Mouse (Mus musculus) midbrain, embryonic 14.5 days (tissue): ENCODE measurements around the gene Ttc37. TPM values are rescaled to one million over a fixed set of nuclear protein-coding genes. Genes with fewer than 3 reads are reported as not detected.

ENCODE experiments used
- ATAC-seq: fragments of 200-750 bp; cut with Nextera tagmentation; 2 replicates; pipeline ENCODE4 v1.8.0; 2017; ENCODE audit warnings: moderate number of reproducible peaks, moderate library complexity; ENCODE audit not compliant: low FRiP score, low TSS enrichment
- DNase-seq: peaks from one replicate; pipeline ENCODE4 v3.0.0-alpha.2; 2015
- H3K27ac ChIP-seq: fragments of 300-500 bp; sonication (generic); replicated peaks from 2 replicates; pipeline ENCODE4 v1.5.1; 2014; ENCODE audit warnings: mild to moderate bottlenecking, low read depth, low read length, moderate library complexity
- H3K27me3 ChIP-seq: fragments of 300-500 bp; sonication (generic); 2 replicates; pipeline ENCODE4 v1.6.1; 2014; ENCODE audit warnings: low read length, control low read depth, mixed read lengths; ENCODE audit not compliant: control insufficient read depth, insufficient read depth
- H3K36me3 ChIP-seq: fragments of 300-500 bp; sonication (generic); 2 replicates; pipeline ENCODE4 v1.6.1; 2014; ENCODE audit warnings: low read length, control low read depth; ENCODE audit not compliant: control insufficient read depth, insufficient read depth
- H3K4me1 ChIP-seq: fragments of 300-500 bp; sonication (generic); 2 replicates; pipeline ENCODE4 v1.6.1; 2014; ENCODE audit warnings: mild to moderate bottlenecking, antibody characterized with exemption, low read length, control low read depth; ENCODE audit not compliant: control insufficient read depth, insufficient read depth
- H3K4me2 ChIP-seq: fragments of 300-500 bp; sonication (generic); 2 replicates; pipeline ENCODE4 v1.6.1; 2014; ENCODE audit warnings: mild to moderate bottlenecking, low read length, moderate library complexity
- H3K4me3 ChIP-seq: fragments of 300-500 bp; sonication (generic); replicated peaks from 2 replicates; pipeline ENCODE4 v1.5.1; 2014; ENCODE audit warnings: low read depth, low read length
- H3K9ac ChIP-seq: fragments of 300-500 bp; sonication (generic); replicated peaks from 2 replicates; pipeline ENCODE4 v1.6.1; 2014; ENCODE audit warnings: mild to moderate bottlenecking, low read length, moderate library complexity
- H3K9me3 ChIP-seq: fragments of 300-500 bp; sonication (generic); 2 replicates; pipeline ENCODE4 v1.6.1; 2016; ENCODE audit warnings: low read length, control low read depth, mixed read lengths; ENCODE audit not compliant: control insufficient read depth
- WGBS: fragments of 180-500 bp; shearing (Covaris S2); extraction: QIAGEN DNeasy Blood & Tissue Kit; methylation state at CpG from one replicate; pipeline ENCODE4 v1.1.7; 2014; 5-methylcytosine and 5-hydroxymethylcytosine counted together
- polyA plus RNA-seq: library from polyadenylated mRNA; unstranded; fragments of >200 nt; fragmentation: Nextera tagmentation; extraction: Ambion mirVana; gene quantifications from 2 replicates; pipeline ENCODE4 v1.2.1, GENCODE M21; 2014

Ttc37 gene
- polyA plus RNA-seq, 1 experiment from 2014 or later, result 16.1 TPM

GRCm38 (mm10) chr13:76189190-76189589, 90.7 kb downstream of the Ttc37 start:
- ATAC-seq, result no peak
- WGBS, result 79% methylated on average over 3 of the region's 3 CpGs
- no peak for DNase-seq

GRCm38 (mm10) chr13:76190273-76190672, 91.7 kb downstream of the Ttc37 start:
- no peaks in the 10 kb centered on the region for H3K27me3 ChIP-seq
- peaks cover 46% of the 10 kb centered on the region for H3K36me3 ChIP-seq
- no peak for DNase-seq
- H3K9ac ChIP-seq, result no peak overlapping the region
- ATAC-seq, result no peak
- WGBS, result 84% methylated on average over 3 of the region's 3 CpGs
- H3K27ac ChIP-seq, result no peak overlapping the region
- H3K4me1 ChIP-seq, result no peaks in the 10 kb centered on the region
- no peak overlapping the region for H3K4me2 ChIP-seq
- no peaks in the 10 kb centered on the region for H3K9me3 ChIP-seq
- no peak overlapping the region for H3K4me3 ChIP-seq

More at GRCm38 (mm10) chr13:76189190-76189589, 90.7 kb downstream of the Ttc37 start:
- no peak overlapping the region for H3K4me2 ChIP-seq
- no peaks in the 10 kb centered on the region for H3K27me3 ChIP-seq
- no peak overlapping the region for H3K9ac ChIP-seq
- H3K4me1 ChIP-seq, result no peaks in the 10 kb centered on the region
- H3K36me3 ChIP-seq, result peaks cover 46% of the 10 kb centered on the region
- H3K9me3 ChIP-seq, result no peaks in the 10 kb centered on the region
- no peak overlapping the region for H3K27ac ChIP-seq
- no peak overlapping the region for H3K4me3 ChIP-seq

DNA sequence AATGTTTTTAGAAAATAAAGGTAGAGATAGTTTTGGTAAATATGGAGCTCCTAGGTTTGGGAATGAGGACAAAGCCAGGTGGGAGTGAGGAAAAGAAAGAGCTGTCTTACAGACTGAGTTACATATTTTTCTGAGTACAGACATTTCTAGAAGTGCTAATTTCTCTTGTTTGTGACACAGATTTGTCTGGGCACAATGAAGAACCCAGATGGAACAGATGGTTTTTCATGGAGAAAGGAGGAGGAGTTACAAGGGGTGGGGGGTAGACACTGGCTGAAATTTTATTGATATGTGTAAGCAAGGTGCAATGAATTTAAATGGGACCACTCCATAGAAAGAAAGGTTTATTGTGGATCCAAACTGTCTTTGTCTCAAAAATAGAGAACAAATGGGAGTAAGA, 96.4 kb downstream of the Ttc37 start:
- ATAC-seq (no peak), DNase-seq (no peak)
- Histone ChIP-seq H3K4me1 (no peaks in the 10 kb centered on the region), H3K36me3 (peaks cover 22% of the 10 kb centered on the region), H3K9me3 (no peaks in the 10 kb centered on the region), H3K27me3 (no peaks in the 10 kb centered on the region), H3K27ac (no peak overlapping the region), H3K4me3 (no peak overlapping the region), H3K4me2 (no peak overlapping the region), H3K9ac (no peak overlapping the region)

DNA sequence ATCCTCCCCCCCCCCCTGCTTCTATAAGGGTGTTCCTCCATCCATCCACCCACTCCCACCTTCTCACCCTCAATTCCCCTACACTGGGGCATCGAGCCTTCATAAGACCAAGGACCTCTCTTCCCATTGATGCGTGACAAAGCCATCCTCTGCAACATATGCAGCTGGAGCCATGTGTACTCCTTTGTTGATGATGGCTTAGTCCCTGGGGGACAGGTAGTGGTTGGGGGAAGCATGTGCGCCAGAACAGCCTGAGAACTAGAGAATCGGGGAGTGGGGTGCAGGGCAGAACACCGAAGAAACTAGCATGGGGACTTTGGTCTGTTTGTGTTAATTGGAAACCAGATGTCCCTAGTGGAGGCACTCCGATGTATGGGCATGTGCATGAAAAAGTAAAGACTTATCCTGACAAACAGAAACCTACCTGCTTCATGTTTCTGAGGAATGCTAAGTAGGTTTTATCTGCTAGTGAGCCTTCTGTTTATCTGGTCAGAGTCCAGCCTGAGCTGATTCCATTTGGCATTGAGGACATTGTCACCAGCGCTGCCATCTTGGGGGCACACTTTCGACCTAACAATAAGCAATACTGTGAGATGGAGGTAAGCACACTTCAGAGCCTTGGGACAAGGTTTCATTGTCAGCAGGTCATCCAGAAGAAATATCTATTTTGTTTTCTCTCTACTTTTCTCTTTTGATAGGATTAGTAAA, 97.1 kb downstream of the Ttc37 start:
- no peaks in the 10 kb centered on the region for H3K9me3 ChIP-seq
- H3K4me2 ChIP-seq, result no peak overlapping the region
- no peak overlapping the region for H3K4me3 ChIP-seq
- no peaks in the 10 kb centered on the region for H3K27me3 ChIP-seq
- 92% methylated on average over 8 of the region's 8 CpGs for WGBS
- no peaks in the 10 kb centered on the region for H3K4me1 ChIP-seq
- ATAC-seq (no peak), DNase-seq (no peak)
- no peak overlapping the region for H3K27ac ChIP-seq
- H3K9ac ChIP-seq, result no peak overlapping the region
- peaks cover 18% of the 10 kb centered on the region for H3K36me3 ChIP-seq

- Histone ChIP-seq H3K27me3 (no peaks in the 10 kb centered on the region), H3K27ac (no peak overlapping the region), H3K4me3 (no peak overlapping the region), H3K9me3 (no peaks in the 10 kb centered on the region), H3K36me3 (peaks cover 5% of the 10 kb centered on the region; the same call in 1 of the 2 replicates), H3K4me1 (no peaks in the 10 kb centered on the region), H3K9ac (no peak overlapping the region), H3K4me2 (no peak overlapping the region)
- DNase-seq, result no peak
- WGBS, result 91% methylated on average over 3 of the region's 3 CpGs
- ATAC-seq, result no peak
These were observed 98.8 kb downstream of the Ttc37 start for GRCm38 (mm10) chr13:76197297-76197848.

DNA sequence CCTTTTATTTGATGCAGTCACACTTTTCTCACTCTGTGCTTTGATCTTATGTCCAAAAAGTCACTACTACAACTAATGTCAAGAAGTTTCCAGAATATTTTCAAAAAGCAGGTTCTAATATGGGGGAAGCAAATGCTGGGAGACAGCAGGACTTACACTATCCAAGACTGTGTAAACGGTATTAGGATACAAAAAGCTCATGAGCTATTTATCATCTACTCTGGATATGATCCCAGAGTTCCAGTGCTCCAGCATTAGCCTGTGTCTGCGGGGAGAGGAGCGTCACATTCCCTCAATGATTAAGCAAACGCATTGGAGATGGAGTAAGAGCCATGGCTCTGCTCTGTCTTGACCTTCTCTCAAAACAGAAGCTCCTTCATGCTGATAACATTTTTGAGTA, 101.4 kb downstream of the Ttc37 start:
- Histone ChIP-seq H3K4me1 (no peaks in the 10 kb centered on the region), H3K9me3 (no peaks in the 10 kb centered on the region), H3K36me3 (no peaks in the 10 kb centered on the region), H3K9ac (no peak overlapping the region), H3K4me3 (no peak overlapping the region), H3K4me2 (no peak overlapping the region), H3K27ac (no peak overlapping the region), H3K27me3 (no peaks in the 10 kb centered on the region)
- no peak for ATAC-seq
- no peak for DNase-seq
- 94% methylated on average over 4 of the region's 4 CpGs for WGBS

GRCm38 (mm10) chr13:76214928-76215327, 116.4 kb downstream of the Ttc37 start:
- no peaks in the 10 kb centered on the region for H3K9me3 ChIP-seq
- H3K27me3 ChIP-seq, result no peaks in the 10 kb centered on the region
- no peak for DNase-seq
- H3K27ac ChIP-seq, result no peak overlapping the region
- no peak overlapping the region for H3K9ac ChIP-seq
- H3K4me2 ChIP-seq, result no peak overlapping the region
- WGBS, result 94% methylated on average over 2 of the region's 2 CpGs
- ATAC-seq, result no peak
- no peaks in the 10 kb centered on the region for H3K36me3 ChIP-seq
- H3K4me3 ChIP-seq, result no peak overlapping the region
- H3K4me1 ChIP-seq, result no peaks in the 10 kb centered on the region

DNA sequence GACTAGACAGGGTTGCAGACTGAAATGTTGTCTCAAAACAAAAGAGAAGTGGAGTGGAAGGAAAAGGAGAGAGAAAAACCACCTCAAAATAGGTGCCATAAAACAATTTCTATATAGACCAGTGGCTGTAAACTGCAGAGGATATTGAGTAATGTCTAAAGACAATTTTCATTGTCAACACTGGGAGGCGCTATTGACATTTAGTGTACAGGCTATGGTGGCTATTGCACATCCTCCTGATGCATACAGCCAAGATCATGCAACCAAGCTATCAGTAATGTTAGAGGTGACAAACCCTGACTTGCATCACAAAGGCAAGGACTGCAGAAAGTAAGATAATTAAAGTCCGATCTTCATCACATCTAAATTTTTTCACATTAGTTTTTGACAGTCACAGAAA, 116.9 kb downstream of the Ttc37 start:
- peak; percentile 55 for DNase-seq
- no peak for ATAC-seq
- Histone ChIP-seq H3K36me3 (no peaks in the 10 kb centered on the region), H3K27me3 (no peaks in the 10 kb centered on the region), H3K9me3 (no peaks in the 10 kb centered on the region), H3K27ac (no peak overlapping the region), H3K4me1 (no peaks in the 10 kb centered on the region), H3K4me2 (no peak overlapping the region), H3K4me3 (no peak overlapping the region), H3K9ac (no peak overlapping the region)
- 51% methylated on average over 2 of the region's 2 CpGs for WGBS
